Mouse (Mus musculus) layer of hippocampus, adult 8-10 months (tissue): Measurements from ENCODE around the gene Trio. TPM values are rescaled to one million over a fixed set of nuclear protein-coding genes. Genes with fewer than 3 reads are reported as not detected.

Experiments
- DNase-seq, 2 experiments: peaks; one replicate each; pipeline ENCODE4 v3.0.0; 2022; ENCODE audit warnings: low spot score in 2 of 2
- total RNA-seq, 4 experiments: library from RNA; stranded (reverse); gene quantifications; 2 replicates each; pipeline ENCODE4 v1.2.4; 2022

Gene Trio
- total RNA-seq, 4 experiments from 2014 or later = 242 to 353 (median 293) TPM

GRCm38 (mm10) chr15:27681419-27682187 is 344.0 kb downstream of the Trio start, which contains the start of gene Otulinl:
TSS of gene Otulinl (minus strand) at chr15:27681579.
- DNase-seq = peak; percentile 89 to 96

- DNase-seq = peak in 1 of 2 experiments; percentile 46
Observed at GRCm38 (mm10) chr15:27680997-27681396, 344.7 kb downstream of the Trio start.

Other genes starting within 250 kb of the Trio start
- 1 to 10 TPM; 3.6 to 4.7 (median 4.0) TPM for gene Dnah5, start 177.9 kb upstream of the Trio start, total RNA-seq